Mouse (Mus musculus): ENCODE data around the gene Znrf4.
A peak's percentile ranks its signal among the peaks of the same experiment; 100 is the strongest.

The Znrf4 gene

DNA sequence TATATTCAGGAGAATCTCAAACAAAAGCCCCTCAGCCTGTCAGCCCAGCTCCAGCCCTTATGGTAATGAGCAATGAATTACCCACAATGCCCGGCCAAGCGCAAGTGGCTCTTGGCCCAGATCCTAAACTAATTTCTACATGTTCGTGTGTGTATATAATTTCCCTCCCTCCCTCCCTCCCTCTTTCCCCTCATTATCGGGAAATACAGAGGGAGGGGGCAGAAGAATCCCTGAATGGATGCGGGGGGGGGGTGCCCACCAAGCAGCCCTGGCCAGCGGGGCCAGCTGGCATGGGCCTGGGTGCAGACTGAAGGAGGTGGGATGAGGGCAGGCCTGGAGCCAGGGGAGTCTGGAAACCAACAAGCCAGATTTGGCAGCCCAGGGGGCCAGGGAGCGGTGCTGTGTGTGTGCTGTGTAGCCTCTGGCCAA is 44.8 kb downstream of the Znrf4 start:
- peak in 1 of 2 experiments; percentile 66 for DNase-seq (ENCODE audit: low spot score in 2 of 2)

DNA sequence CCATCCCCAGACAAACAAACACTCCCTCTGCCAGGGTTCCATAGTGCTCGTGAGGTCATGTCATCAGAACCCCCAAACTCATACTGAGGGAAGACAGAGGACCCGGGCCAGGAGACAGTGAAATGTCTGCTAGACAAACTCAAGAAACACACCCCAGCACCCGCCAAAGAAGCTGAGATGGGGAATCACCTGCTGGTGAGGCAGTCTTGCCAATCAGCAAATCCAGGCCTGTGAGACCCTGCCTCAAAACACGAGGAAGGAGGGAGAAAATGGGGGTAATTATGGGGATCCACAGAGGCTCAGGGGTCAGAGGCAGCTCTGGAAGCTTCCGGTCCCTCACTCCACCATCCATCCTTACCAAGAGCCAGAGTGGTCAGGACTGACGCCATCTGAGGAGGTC is 45.5 kb downstream of the Znrf4 start:
- no peak for DNase-seq (ENCODE audit: low spot score in 2 of 2)

DNA sequence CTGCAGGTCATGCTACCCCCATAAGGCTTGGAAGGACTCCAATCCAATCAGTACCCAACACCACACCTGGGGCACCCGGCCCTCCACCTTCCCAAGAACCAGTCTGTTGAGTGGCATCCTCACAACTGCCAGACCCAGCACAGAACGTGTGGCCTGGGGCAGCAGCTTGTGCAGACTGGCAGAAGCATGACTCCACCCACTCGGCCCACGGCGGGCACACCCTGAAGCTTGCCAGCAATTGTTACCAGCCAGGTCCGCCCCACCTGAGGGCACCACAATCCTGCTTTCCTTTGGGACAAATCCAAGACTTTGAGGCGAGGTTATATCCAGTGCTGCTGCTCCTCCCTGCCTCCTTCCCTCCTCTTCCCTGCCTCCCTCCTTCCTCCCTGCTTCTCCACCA is 47.4 kb downstream of the Znrf4 start:
- DNase-seq (ENCODE audit: low spot score in 2 of 2) = no peak

DNA sequence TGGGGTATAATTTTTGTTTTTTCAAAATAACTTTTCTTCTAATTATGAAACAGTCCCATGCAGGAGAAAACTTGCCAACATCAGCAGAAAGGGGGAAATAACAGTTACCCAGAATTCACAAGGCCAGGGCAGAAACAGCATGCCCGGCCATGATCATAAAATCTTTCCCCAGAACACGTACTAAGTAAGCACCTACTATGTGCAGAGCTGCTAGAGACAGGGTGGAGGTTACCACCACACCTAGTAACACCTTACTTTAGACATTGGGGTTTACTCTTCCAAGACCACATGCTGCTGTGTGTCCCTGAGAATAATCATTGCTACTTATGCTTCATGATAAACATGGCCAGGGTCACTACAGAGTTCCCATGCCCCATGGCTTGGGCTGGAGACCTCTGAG is 47.9 kb downstream of the Znrf4 start:
- no peak for DNase-seq (ENCODE audit: low spot score in 2 of 2)

DNA sequence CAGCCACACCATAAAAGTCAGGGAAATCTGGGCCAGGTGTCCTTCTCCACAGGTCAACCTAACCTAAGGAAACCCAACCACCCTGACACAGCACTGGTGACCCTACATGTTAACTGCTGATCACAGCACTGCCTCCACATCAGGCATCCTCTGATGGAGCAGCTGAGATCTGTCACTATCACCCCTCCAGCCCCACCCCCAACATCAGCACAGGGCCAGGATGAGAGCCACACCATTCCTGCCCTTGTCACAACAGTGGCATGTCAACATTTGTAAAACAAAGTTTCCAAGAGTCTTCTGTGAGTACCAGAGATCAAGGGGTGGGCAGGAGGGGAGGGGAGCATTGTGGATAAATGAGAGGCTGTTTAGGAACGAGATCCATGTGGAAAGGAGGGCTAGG is 48.7 kb downstream of the Znrf4 start:
- DNase-seq (ENCODE audit: low spot score in 2 of 2) = no peak

DNA sequence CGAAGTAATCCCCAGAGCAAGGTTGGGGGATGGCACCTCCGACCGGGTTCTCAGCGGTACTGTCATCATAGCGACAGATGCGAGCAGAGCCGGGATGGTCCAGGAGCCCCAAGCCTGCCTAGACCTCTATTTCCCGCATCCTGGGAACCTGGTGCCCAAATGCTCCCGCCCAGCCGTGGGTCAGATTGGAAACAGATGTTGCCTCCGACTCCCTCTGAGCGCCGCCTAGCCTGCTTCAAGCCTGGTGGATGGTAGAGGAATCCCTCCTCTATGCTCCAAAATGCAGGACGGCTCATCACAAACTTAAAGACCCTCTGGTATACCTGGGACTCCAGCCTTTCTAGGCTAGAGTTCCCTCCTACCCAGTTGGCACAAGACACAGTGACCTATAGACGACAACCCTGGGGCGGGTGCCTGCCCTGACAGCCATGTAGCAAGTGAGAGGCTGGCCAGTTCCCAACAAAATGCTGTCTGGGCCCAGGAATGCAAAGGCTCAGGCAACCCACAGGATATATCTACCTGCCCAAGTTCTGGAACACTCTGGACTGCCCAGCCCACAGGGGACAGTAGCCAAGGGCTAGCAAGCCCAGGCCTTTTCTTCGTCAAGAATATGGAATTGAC is 49.3 kb downstream of the Znrf4 start:
- no peak for DNase-seq (ENCODE audit: low spot score in 2 of 2)

DNA sequence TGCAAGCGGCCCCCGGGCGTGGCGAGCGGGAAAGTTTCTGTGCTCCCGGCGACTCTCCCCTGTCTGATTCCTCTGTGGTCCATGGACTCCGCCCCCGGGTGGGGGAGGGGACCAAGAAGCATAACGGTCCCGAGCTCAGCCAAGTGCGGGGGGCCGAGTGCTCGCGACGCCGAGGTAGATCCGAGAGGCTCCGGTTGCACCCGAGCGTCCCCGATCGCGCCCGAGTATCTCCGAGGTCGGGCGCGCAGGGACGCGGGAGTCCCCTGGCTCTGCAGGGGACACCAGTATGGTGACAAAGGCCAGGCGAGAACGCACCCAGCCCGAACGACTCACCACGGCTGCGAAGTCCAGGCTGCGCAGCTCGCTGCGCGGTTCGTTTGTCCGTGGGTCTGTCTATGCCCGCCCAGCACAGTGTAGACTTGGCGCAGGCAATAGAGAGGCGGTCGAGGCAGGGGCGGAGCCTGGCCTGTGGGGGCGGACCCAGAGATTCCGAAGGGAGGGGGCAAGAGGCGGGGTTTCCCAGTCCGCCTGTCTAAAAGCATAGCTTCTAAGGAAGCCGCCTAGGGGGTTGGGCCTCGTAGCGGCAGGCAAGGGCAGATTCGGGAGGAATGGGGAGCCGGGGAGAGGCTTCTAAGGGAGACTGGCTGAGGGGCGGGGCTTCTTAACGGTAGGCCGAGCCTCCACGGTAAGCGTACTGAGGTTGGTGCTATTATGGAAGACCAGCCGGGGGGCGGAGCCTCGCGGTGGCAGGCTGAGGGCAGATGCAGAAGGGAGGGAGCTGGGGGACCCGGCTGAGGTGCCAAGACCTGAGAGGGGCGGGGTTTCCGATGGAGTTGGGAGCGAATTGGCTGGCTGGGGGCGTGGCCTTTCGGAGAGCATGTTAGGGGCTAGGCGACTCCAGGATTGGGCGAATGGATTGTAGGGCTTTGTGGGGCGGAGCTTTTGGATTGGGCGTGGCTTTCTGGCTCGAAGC is 50.2 kb downstream of the Znrf4 start:
- DNase-seq (ENCODE audit: low spot score in 2 of 2) = peak; percentile 95 to 96
